Mouse (Mus musculus) activated CD4-positive, CD25-positive, alpha-beta regulatory T cell, adult 9 weeks (primary cell): ENCODE measurements around the gene Rpusd3. TPM values are rescaled to one million over a fixed set of nuclear protein-coding genes. Genes with fewer than 3 reads are reported as not detected.

Source experiments
- polyA plus RNA-seq: library from polyadenylated mRNA; unstranded; fragments of 100-300 nt; shearing (Covaris generic); gene quantifications from one replicate; pipeline ENCODE4 v1.2.1, GENCODE M21; 2017

Rpusd3 gene
- 13.1 TPM for polyA plus RNA-seq

GRCm38 (mm10) chr6:113419199-113419587, at the start of gene Rpusd3:
TSS of gene Rpusd3 (minus strand) at chr6:113419340.

GRCm38 (mm10) chr6:113457952-113458534, 38.9 kb upstream of the Rpusd3 start, which contains the start of gene Il17re:
TSS of gene Il17re (plus strand) at chr6:113458484.

GRCm38 (mm10) chr6:113442442-113443090, 23.4 kb upstream of the Rpusd3 start, which contains the start of gene Jagn1:
TSS of gene Jagn1 (plus strand) at chr6:113442569.

GRCm38 (mm10) chr6:113435664-113436205, 16.6 kb upstream of the Rpusd3 start, which contains the start of gene Cidec:
TSS of gene Cidec (minus strand) at chr6:113435760.

GRCm38 (mm10) chr6:113388960-113389359, 30.2 kb downstream of the Rpusd3 start, which contains the start of gene Ttll3:
TSS of gene Ttll3 (plus strand) at chr6:113389260.

GRCm38 (mm10) chr6:113377496-113378385, 41.4 kb downstream of the Rpusd3 start, which contains the start of the genes Tada3 and Arpc4:
TSS of gene Tada3 (minus strand) at chr6:113377883.
TSS of gene Arpc4 (plus strand) at chr6:113378115.

Other genes with a start within 250 kb of the Rpusd3 start
- gene Lhfpl4, start 224.0 kb downstream of the Rpusd3 start, polyA plus RNA-seq: 0.57 TPM
- gene Mtmr14, start 181.5 kb downstream of the Rpusd3 start, polyA plus RNA-seq: 38.3 TPM
- gene Cpne9, start 137.0 kb downstream of the Rpusd3 start, polyA plus RNA-seq: 0.13 TPM
- 42.7 TPM for gene Brpf1, start 112.2 kb downstream of the Rpusd3 start, polyA plus RNA-seq
- gene Ogg1, start 92.4 kb downstream of the Rpusd3 start, polyA plus RNA-seq: 12.8 TPM
- gene Camk1, start 75.4 kb downstream of the Rpusd3 start, polyA plus RNA-seq: 3.2 TPM
- 73.2 TPM for gene Tada3, start 41.5 kb downstream of the Rpusd3 start, polyA plus RNA-seq
- 625 TPM for gene Arpc4, start 41.2 kb downstream of the Rpusd3 start, polyA plus RNA-seq
- gene Ttll3, start 30.1 kb downstream of the Rpusd3 start, polyA plus RNA-seq: 17.0 TPM
- not detected for gene Cidec, start 16.4 kb upstream of the Rpusd3 start, polyA plus RNA-seq
- 60.5 TPM for gene Jagn1, start 23.2 kb upstream of the Rpusd3 start, polyA plus RNA-seq
- gene Il17re, start 39.1 kb upstream of the Rpusd3 start, polyA plus RNA-seq: not detected
- 0.26 TPM for gene Il17rc, start 52.1 kb upstream of the Rpusd3 start, polyA plus RNA-seq
- gene Creld1, start 64.0 kb upstream of the Rpusd3 start, polyA plus RNA-seq: 12.7 TPM
- gene Prrt3, start 82.6 kb upstream of the Rpusd3 start, polyA plus RNA-seq: 0.33 TPM
- 104 TPM for gene Emc3, start 112.3 kb upstream of the Rpusd3 start, polyA plus RNA-seq
- gene Fancd2, start 112.3 kb upstream of the Rpusd3 start, polyA plus RNA-seq: 2.4 TPM
- gene Fancd2os, start 181.4 kb upstream of the Rpusd3 start, polyA plus RNA-seq: not detected
- 279 TPM for gene Brk1, start 185.4 kb upstream of the Rpusd3 start, polyA plus RNA-seq
- gene Vhl, start 204.6 kb upstream of the Rpusd3 start, polyA plus RNA-seq: 31.9 TPM
- gene Irak2, start 219.1 kb upstream of the Rpusd3 start, polyA plus RNA-seq: 64.7 TPM